ENCODE assay signal across 11 mouse cellular contexts in the genomic region with DNA sequence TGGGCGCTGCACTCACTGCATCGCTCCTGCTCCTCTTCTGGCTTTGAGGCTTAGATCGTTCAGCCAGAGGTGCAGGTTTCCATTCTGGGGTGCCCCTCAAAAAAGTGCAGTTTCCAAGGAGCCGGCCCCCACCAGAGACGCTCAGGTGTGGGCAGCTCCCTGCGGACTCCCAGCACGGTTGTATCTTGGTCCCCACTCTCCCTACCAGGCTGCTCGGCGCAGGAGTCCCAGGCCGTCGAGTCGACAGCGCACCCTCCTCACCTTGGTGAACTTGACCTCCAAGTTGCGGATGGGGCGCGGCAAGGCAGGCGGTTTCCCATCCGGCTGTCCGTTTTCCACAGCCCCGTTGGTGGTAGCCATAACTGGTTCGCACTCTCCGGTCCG. TPM values are rescaled to one million over a fixed set of nuclear protein-coding genes. Genes with fewer than 3 reads are reported as not detected.
DNase-seq lines count a peak whose midpoint lies in the region; ATAC-seq lines count a peak whose summit lies in the region.
"Had no signal": no experiment of that assay in that cellular context is flagged by ENCODE, and none has a peak within 500 bp of the region (broad histone marks: within the 10 kb centered on the region; RNA-seq: fewer than 3 reads in every experiment).

No protein-coding gene starts in this region.

- H3K4me2 ChIP-seq in lung, embryonic 15.5 days, result peak overlapping the region; percentile 97
- H3K4me2 ChIP-seq in forebrain, embryonic 11.5 days (ENCODE audit: low read depth, low read length, severe bottlenecking), result peak overlapping the region; percentile 84
- H3K4me2 ChIP-seq in limb, embryonic 12.5 days, result peak overlapping the region; percentile 97
- peak overlapping the region; percentile 92 for H3K4me2 ChIP-seq in neural tube, embryonic 15.5 days

- 1% methylated on average over 23 of the region's 23 CpGs for WGBS in lung, embryonic 15.5 days
- 1% methylated on average over 23 of the region's 23 CpGs for WGBS in forebrain, embryonic 11.5 days
- WGBS in limb, embryonic 12.5 days, result 1% methylated on average over 23 of the region's 23 CpGs
- 2% methylated on average over 23 of the region's 23 CpGs for WGBS in neural tube, embryonic 15.5 days

- ATAC-seq in lung, embryonic 15.5 days (ENCODE audit: borderline replicate concordance, extremely low read depth, low FRiP score, low TSS enrichment), result peak; percentile 40; the same call in 1 of the 2 replicates
- peak; percentile 49 for ATAC-seq in forebrain, embryonic 11.5 days (replicated peaks; ENCODE audit: low FRiP score)
- ATAC-seq in limb, embryonic 12.5 days (ENCODE audit: insufficient number of reproducible peaks, insufficient read depth, low FRiP score, low TSS enrichment, low read depth), result peak; percentile 33; the same call in 1 of the 2 replicates
- peak; percentile 28; the same call in 1 of the 2 replicates for ATAC-seq in neural tube, embryonic 15.5 days (ENCODE audit: low FRiP score)
- ATAC-seq in CD4-positive, CD25-positive, alpha-beta regulatory T cell, adult 4 months, result no peak

- peak overlapping the region; percentile 50 for H3K4me3 ChIP-seq in lung, embryonic 15.5 days
- peak overlapping the region; percentile 44 for H3K4me3 ChIP-seq in forebrain, embryonic 11.5 days (ENCODE audit: low read depth, low read length)
- peak overlapping the region; percentile 58 for H3K4me3 ChIP-seq in limb, embryonic 12.5 days (replicated peaks)
- H3K4me3 ChIP-seq in neural tube, embryonic 15.5 days (replicated peaks), result peak overlapping the region; percentile 44
- H3K4me3 ChIP-seq: erythroblast, embryonic 14.5 days had no signal

- H3K4me1 ChIP-seq in lung, embryonic 15.5 days, result peaks cover 19% of the 10 kb centered on the region
- peaks cover 9% of the 10 kb centered on the region; the same call in 1 of the 2 replicates for H3K4me1 ChIP-seq in forebrain, embryonic 11.5 days (replicated peaks; ENCODE audit: control insufficient read depth, insufficient read depth, low read length)
- peaks cover 15% of the 10 kb centered on the region for H3K4me1 ChIP-seq in limb, embryonic 12.5 days (replicated peaks)
- H3K4me1 ChIP-seq in neural tube, embryonic 15.5 days, result peaks cover 15% of the 10 kb centered on the region

- peaks cover 57% of the 10 kb centered on the region for H3K27me3 ChIP-seq in lung, embryonic 15.5 days
- H3K27me3 ChIP-seq in forebrain, embryonic 11.5 days (ENCODE audit: control insufficient read depth, insufficient read depth, low read length), result peaks cover 49% of the 10 kb centered on the region
- H3K27me3 ChIP-seq in limb, embryonic 12.5 days, result peaks cover 70% of the 10 kb centered on the region
- peaks cover 65% of the 10 kb centered on the region for H3K27me3 ChIP-seq in neural tube, embryonic 15.5 days (replicated peaks)

- no peaks in the 10 kb centered on the region for H3K9me3 ChIP-seq in lung, embryonic 15.5 days
- no peaks in the 10 kb centered on the region for H3K9me3 ChIP-seq in forebrain, embryonic 11.5 days (ENCODE audit: control insufficient read depth, low read length)
- no peaks in the 10 kb centered on the region for H3K9me3 ChIP-seq in limb, embryonic 12.5 days
- no peaks in the 10 kb centered on the region for H3K9me3 ChIP-seq in neural tube, embryonic 15.5 days (replicated peaks)

- DNase-seq in lung, postnatal 25 days (ENCODE audit: low spot score), result no peak
- DNase-seq in forebrain, embryonic 11.5 days (ENCODE audit: low spot score), result no peak
- DNase-seq in thymus, postnatal 10 days (ENCODE audit: low spot score in 2 of 2), result no peak
- no peak for DNase-seq in spleen, postnatal 4 days (ENCODE audit: low spot score in 2 of 2)
- DNase-seq: thymus, adult 18-20 months had no signal

- no peaks in the 10 kb centered on the region for H3K36me3 ChIP-seq in lung, embryonic 15.5 days
- H3K36me3 ChIP-seq in forebrain, embryonic 11.5 days (ENCODE audit: control insufficient read depth, insufficient read depth, low read length), result no peaks in the 10 kb centered on the region
- H3K36me3 ChIP-seq in limb, embryonic 12.5 days, result no peaks in the 10 kb centered on the region
- H3K36me3 ChIP-seq in neural tube, embryonic 15.5 days, result no peaks in the 10 kb centered on the region

- H3K27ac ChIP-seq in lung, embryonic 15.5 days, result no peak overlapping the region
- no peak overlapping the region for H3K27ac ChIP-seq in forebrain, embryonic 11.5 days (ENCODE audit: low read depth, low read length)
- H3K27ac ChIP-seq in limb, embryonic 12.5 days, result no peak overlapping the region
- no peak overlapping the region for H3K27ac ChIP-seq in neural tube, embryonic 15.5 days (replicated peaks)
- H3K27ac ChIP-seq: macrophage had no signal

- 0 out of 2 replicates have a peak overlapping the region, but pooled peaks have one; percentile 39 for H3K9ac ChIP-seq in lung, embryonic 15.5 days
- no peak overlapping the region; the same call in 1 of the 2 replicates for H3K9ac ChIP-seq in forebrain, embryonic 11.5 days (ENCODE audit: low read length)
- peak overlapping the region; percentile 53 for H3K9ac ChIP-seq in limb, embryonic 12.5 days (replicated peaks)
- H3K9ac ChIP-seq in neural tube, embryonic 15.5 days (replicated peaks), result peak overlapping the region; percentile 38

RNA-seq across cellular contexts. Expression of a gene that starts 0.3 kb away (rescaled TPM):
- 1.3 TPM in 2 replicates for polyA plus RNA-seq in lung, embryonic 15.5 days (2015; fragmentation: Nextera tagmentation; extraction: Ambion mirVana)
- polyA plus RNA-seq in forebrain, embryonic 11.5 days (2014; fragmentation: Nextera tagmentation; extraction: Ambion mirVana), result 2.2 and 3.7 TPM in 2 replicates
- polyA plus RNA-seq in limb, embryonic 12.5 days (2016; fragmentation: Nextera tagmentation; extraction: Ambion mirVana), result 5.9 and 6.8 TPM in 2 replicates
- polyA plus RNA-seq in neural tube, embryonic 15.5 days (2015; fragmentation: Nextera tagmentation; extraction: Ambion mirVana), result 3.5 and 3.6 TPM in 2 replicates
- polyA plus RNA-seq in CD4-positive, CD25-positive, alpha-beta regulatory T cell, adult 4 months (2017; shearing (Covaris generic)), result under 1 TPM in 1 of 2 experiments, not detected in 1; 0.50 TPM
- polyA plus RNA-seq: erythroblast, embryonic 14.5 days; macrophage had no signal

RNA-seq across cellular contexts. Expression of a gene that starts 38.9 kb away (rescaled TPM):
- polyA plus RNA-seq in lung, embryonic 15.5 days (2015; fragmentation: Nextera tagmentation; extraction: Ambion mirVana), result 23.2 and 26.0 TPM in 2 replicates
- 3.3 and 5.2 TPM in 2 replicates for polyA plus RNA-seq in forebrain, embryonic 11.5 days (2014; fragmentation: Nextera tagmentation; extraction: Ambion mirVana)
- 14.2 and 14.3 TPM in 2 replicates for polyA plus RNA-seq in limb, embryonic 12.5 days (2016; fragmentation: Nextera tagmentation; extraction: Ambion mirVana)
- 5.1 and 8.2 TPM in 2 replicates for polyA plus RNA-seq in neural tube, embryonic 15.5 days (2015; fragmentation: Nextera tagmentation; extraction: Ambion mirVana)
- 1 to 10 TPM; 2.3 to 5.7 TPM for polyA plus RNA-seq in CD4-positive, CD25-positive, alpha-beta regulatory T cell, adult 4 months (2017; shearing (Covaris generic))
